Mouse (Mus musculus) neural tube, embryonic 12.5 days (tissue): ENCODE results near the gene Sgpp2. TPM values are rescaled to one million over a fixed set of nuclear protein-coding genes. Genes with fewer than 3 reads are reported as not detected.

Source experiments
- polyA plus RNA-seq: library from polyadenylated mRNA; unstranded; fragments of >200 nt; fragmentation: Nextera tagmentation; extraction: Ambion mirVana; gene quantifications from 2 replicates; pipeline ENCODE4 v1.2.1, GENCODE M21; 2016

Sgpp2 gene
- polyA plus RNA-seq, 1 experiment from 2014 or later, result 2.1 TPM

Other genes with a start within 250 kb of the Sgpp2 start
- gene Pax3, start 113.2 kb upstream of the Sgpp2 start, polyA plus RNA-seq, result 44.6 and 45.4 TPM in 2 replicates
- 124 TPM in 2 replicates for gene Farsb, start 178.6 kb downstream of the Sgpp2 start, polyA plus RNA-seq
- 0.37 and 0.75 TPM in 2 replicates for gene Mogat1, start 200.6 kb downstream of the Sgpp2 start, polyA plus RNA-seq
- 0.42 and 0.65 TPM in 2 replicates for gene BC035947, start 201.8 kb downstream of the Sgpp2 start, polyA plus RNA-seq